In the genomic region with DNA sequence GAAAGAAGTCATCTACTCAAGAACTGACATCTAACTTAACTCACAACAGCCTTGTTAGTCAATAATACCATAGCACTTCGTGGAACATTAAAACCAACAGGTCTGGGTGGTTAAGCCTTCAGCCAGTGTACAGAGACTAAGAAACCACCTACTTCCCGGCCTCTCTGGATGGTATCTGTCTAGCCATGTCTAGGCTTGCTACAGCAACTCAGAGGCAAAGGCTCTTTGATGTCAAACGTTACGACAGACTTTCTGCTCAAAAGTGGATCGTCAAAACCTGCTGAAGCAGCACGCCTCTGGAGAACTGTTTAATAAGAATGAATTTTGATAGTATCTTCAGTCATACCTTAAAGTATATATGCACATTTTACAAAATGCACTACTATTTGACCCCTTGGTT, we compare ENCODE assay signal across 27 mouse cellular contexts.
"Had no signal": no experiment of that assay in that cellular context is flagged by ENCODE, and none has a peak within 500 bp of the region (broad histone marks: within the 10 kb centered on the region; RNA-seq: fewer than 3 reads in every experiment).

No protein-coding gene starts in this region.

- H3K4me1 ChIP-seq: heart, embryonic 13.5 days; heart, embryonic 15.5 days; hindbrain, embryonic 13.5 days; hindbrain, embryonic 15.5 days; kidney, embryonic 15.5 days; limb, embryonic 13.5 days; liver, embryonic 13.5 days had no signal

- H3K4me3 ChIP-seq: gastrocnemius, adult 2 months; heart, adult 2 months; heart, embryonic 13.5 days; heart, embryonic 15.5 days; hindbrain, embryonic 13.5 days; hindbrain, embryonic 15.5 days; kidney, embryonic 15.5 days; limb, embryonic 13.5 days; liver, embryonic 13.5 days had no signal

- H3K4me2 ChIP-seq: heart, embryonic 11.5 days; heart, embryonic 13.5 days; heart, embryonic 15.5 days; hindbrain, embryonic 13.5 days; hindbrain, embryonic 15.5 days; kidney, embryonic 15.5 days; limb, embryonic 13.5 days; liver, embryonic 11.5 days; liver, embryonic 13.5 days had no signal

- H3K9ac ChIP-seq: heart, embryonic 13.5 days; heart, embryonic 15.5 days; hindbrain, embryonic 13.5 days; hindbrain, embryonic 15.5 days; kidney, embryonic 15.5 days; limb, embryonic 13.5 days; liver, embryonic 13.5 days had no signal

- H3K27ac ChIP-seq: gastrocnemius, adult 2 months; heart, adult 2 months; heart, embryonic 13.5 days; heart, embryonic 15.5 days; hindbrain, embryonic 13.5 days; hindbrain, embryonic 15.5 days; hindbrain, postnatal 0 days; kidney, embryonic 15.5 days; kidney, postnatal 0 days; limb, embryonic 13.5 days; liver, embryonic 13.5 days had no signal

- ATAC-seq: hindbrain, postnatal 0 days; intestine, embryonic 16.5 days had no signal

- H3K9me3 ChIP-seq: heart, embryonic 13.5 days; heart, embryonic 15.5 days; hindbrain, embryonic 13.5 days; hindbrain, embryonic 15.5 days; kidney, embryonic 15.5 days; limb, embryonic 13.5 days; liver, embryonic 13.5 days had no signal

- H3K27me3 ChIP-seq: heart, embryonic 13.5 days; heart, embryonic 15.5 days; hindbrain, embryonic 13.5 days; hindbrain, embryonic 15.5 days; kidney, embryonic 15.5 days; limb, embryonic 13.5 days; liver, embryonic 13.5 days had no signal

- DNase-seq: gastrocnemius, adult 2 months; gastrocnemius, postnatal 10 days; gastrocnemius, postnatal 25 days; heart, adult 11 months; heart, adult 2 months; heart, postnatal 14 days; heart, postnatal 36 days; kidney, adult 11 months; kidney, adult 2 months; kidney, adult 9 months; kidney, postnatal 14 days; kidney, postnatal 36 days; layer of hippocampus, adult 9-11 months; layer of hippocampus, postnatal 36 days; liver; liver, embryonic 13.5 days had no signal

- H3K36me3 ChIP-seq: heart, embryonic 13.5 days; heart, embryonic 15.5 days; hindbrain, embryonic 13.5 days; hindbrain, embryonic 15.5 days; kidney, embryonic 15.5 days; limb, embryonic 13.5 days; liver, embryonic 13.5 days had no signal
